Mouse (Mus musculus): ENCODE measurements at regions not wholly inside any gene's neighbourhood (a gene's known extent, or its start where the extent isn't known, plus 50 kb on each side); places are given as distances from the start of the nearest gene placed in this dataset.

DNA sequence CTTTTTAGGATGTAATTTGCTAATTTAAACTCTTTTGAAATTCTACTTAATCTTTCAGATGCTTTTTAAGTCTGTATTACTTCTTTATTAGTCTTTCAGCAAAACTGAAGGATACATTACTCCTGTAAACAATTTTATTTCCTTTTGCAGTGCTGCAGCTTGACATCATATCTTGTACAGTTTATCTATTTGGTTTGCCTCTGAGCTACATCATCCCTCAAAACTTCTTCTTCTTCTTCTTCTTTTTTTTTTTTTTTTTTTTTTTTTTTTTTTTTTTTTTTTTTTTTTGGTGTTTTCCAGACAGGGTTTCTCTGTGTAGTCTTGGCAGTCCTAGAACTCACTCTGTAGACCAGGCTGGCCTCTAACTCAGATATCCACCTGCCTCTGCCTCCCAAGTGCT is 749.6 kb upstream of the Pabpc4l start:
- no peak for TF ChIP-seq CTCF (IDR thresholded peaks at IDR 0.05)
- no peak for TF ChIP-seq POLR2A (IDR thresholded peaks at IDR 0.05; ENCODE audit: insufficient read depth, low read depth, low read length)
- no peak for TF ChIP-seq EP300 (IDR thresholded peaks at IDR 0.05; ENCODE audit: insufficient read depth, low read depth, low read length)
